In genomic region chr12:99299900-99300299, GRCm38 (mm10) we compare ENCODE assay signal across 25 mouse cellular contexts.
DNase-seq lines count a peak whose midpoint lies in the region; ATAC-seq and TF ChIP-seq lines count a peak whose summit lies in the region.
"Had no signal": no experiment of that assay in that cellular context is flagged by ENCODE, and none has a peak within 500 bp of the region (broad histone marks: within the 10 kb centered on the region; RNA-seq: fewer than 3 reads in every experiment).

No protein-coding gene starts in this region.

- H3K4me3 ChIP-seq in midbrain, embryonic 11.5 days (ENCODE audit: low read depth, low read length): no peak overlapping the region
- no peak overlapping the region for H3K4me3 ChIP-seq in midbrain, embryonic 15.5 days
- H3K4me3 ChIP-seq in ES-E14 (ENCODE audit: insufficient read depth in 1 of 2, low read depth in 1 of 2, low read length in 2 of 2, poor library complexity in 1 of 2, severe bottlenecking in 1 of 2): no peak overlapping the region
- no peak overlapping the region for H3K4me3 ChIP-seq in forebrain, embryonic 13.5 days
- H3K4me3 ChIP-seq in midbrain, embryonic 16.5 days (ENCODE audit: low read depth, low read length): no peak overlapping the region
- H3K4me3 ChIP-seq in thymus, adult 2 months (ENCODE audit: control insufficient read depth, insufficient read depth, low read length): no peak overlapping the region
- H3K4me3 ChIP-seq: embryonic facial prominence, embryonic 12.5 days; erythroblast, embryonic 14.5 days; heart, embryonic 10.5 days; hindbrain, embryonic 12.5 days; layer of hippocampus, adult 2 months; limb, embryonic 15.5 days; liver, embryonic 15.5 days; neural tube, embryonic 15.5 days; stomach, embryonic 15.5 days had no signal

- TF ChIP-seq CTCF in thymus, adult 2 months (IDR thresholded peaks at IDR 0.05; ENCODE audit: borderline replicate concordance, control insufficient read depth, extremely low read depth, insufficient read depth, low read length, poor library complexity): no peak

- H3K4me2 ChIP-seq in midbrain, embryonic 11.5 days: no peak overlapping the region
- no peak overlapping the region for H3K4me2 ChIP-seq in midbrain, embryonic 15.5 days
- no peak overlapping the region for H3K4me2 ChIP-seq in forebrain, embryonic 13.5 days
- no peak overlapping the region for H3K4me2 ChIP-seq in midbrain, embryonic 16.5 days (ENCODE audit: low read length)
- H3K4me2 ChIP-seq: embryonic facial prominence, embryonic 12.5 days; hindbrain, embryonic 12.5 days; limb, embryonic 15.5 days; liver, embryonic 15.5 days; neural tube, embryonic 15.5 days; stomach, embryonic 15.5 days had no signal

- peaks cover 35% of the 10 kb centered on the region for H3K4me1 ChIP-seq in midbrain, embryonic 11.5 days (ENCODE audit: control insufficient read depth, insufficient read depth, low read length)
- peaks cover 38% of the 10 kb centered on the region for H3K4me1 ChIP-seq in midbrain, embryonic 15.5 days
- H3K4me1 ChIP-seq in ES-E14 (ENCODE audit: control insufficient read depth in 2 of 2, insufficient read depth in 2 of 2, low read length in 2 of 2, poor library complexity in 1 of 2): peaks cover 5 to 20% of the 10 kb centered on the region in 2 experiments
- H3K4me1 ChIP-seq in forebrain, embryonic 13.5 days: peaks cover 61% of the 10 kb centered on the region
- peaks cover 32% of the 10 kb centered on the region for H3K4me1 ChIP-seq in midbrain, embryonic 16.5 days (ENCODE audit: control insufficient read depth, insufficient read depth, low read length)
- peaks cover 13% of the 10 kb centered on the region for H3K4me1 ChIP-seq in thymus, adult 2 months (replicated peaks; ENCODE audit: control insufficient read depth, insufficient read depth, low read length)

- ATAC-seq in midbrain, embryonic 11.5 days (ENCODE audit: low FRiP score): peak; percentile 38
- no peak for ATAC-seq in midbrain, embryonic 15.5 days (replicated peaks)
- ATAC-seq in forebrain, embryonic 13.5 days: peak; percentile 81
- no peak for ATAC-seq in midbrain, embryonic 16.5 days

- H3K36me3 ChIP-seq in midbrain, embryonic 11.5 days (ENCODE audit: control insufficient read depth, insufficient read depth, low read length): no peaks in the 10 kb centered on the region
- H3K36me3 ChIP-seq in midbrain, embryonic 15.5 days (replicated peaks): no peaks in the 10 kb centered on the region
- no peaks in the 10 kb centered on the region for H3K36me3 ChIP-seq in ES-E14 (ENCODE audit: control insufficient read depth, insufficient read depth, low read length, poor library complexity, severe bottlenecking)
- H3K36me3 ChIP-seq in forebrain, embryonic 13.5 days (ENCODE audit: poor library complexity, severe bottlenecking): no peaks in the 10 kb centered on the region
- H3K36me3 ChIP-seq in midbrain, embryonic 16.5 days (ENCODE audit: control insufficient read depth, insufficient read depth, low read length): no peaks in the 10 kb centered on the region
- no peaks in the 10 kb centered on the region for H3K36me3 ChIP-seq in thymus, adult 2 months (ENCODE audit: control insufficient read depth, insufficient read depth, low read length)
- H3K36me3 ChIP-seq: G1E; heart, embryonic 10.5 days; hindbrain, embryonic 12.5 days; limb, embryonic 15.5 days; liver, embryonic 15.5 days; neural tube, embryonic 15.5 days; stomach, embryonic 15.5 days had no signal

- no peaks in the 10 kb centered on the region for H3K9me3 ChIP-seq in midbrain, embryonic 11.5 days (ENCODE audit: control insufficient read depth, low read length)
- H3K9me3 ChIP-seq in midbrain, embryonic 15.5 days: no peaks in the 10 kb centered on the region
- no peaks in the 10 kb centered on the region for H3K9me3 ChIP-seq in ES-E14 (ENCODE audit: control insufficient read depth, insufficient read depth, low read depth, low read length)
- H3K9me3 ChIP-seq in forebrain, embryonic 13.5 days (replicated peaks): no peaks in the 10 kb centered on the region
- H3K9me3 ChIP-seq in midbrain, embryonic 16.5 days (replicated peaks; ENCODE audit: control insufficient read depth, low read length, poor library complexity, severe bottlenecking): no peaks in the 10 kb centered on the region
- H3K9me3 ChIP-seq: embryonic facial prominence, embryonic 12.5 days; heart, embryonic 10.5 days; hindbrain, embryonic 12.5 days; limb, embryonic 15.5 days; liver, embryonic 15.5 days; neural tube, embryonic 15.5 days; stomach, embryonic 15.5 days had no signal

- H3K27me3 ChIP-seq in midbrain, embryonic 11.5 days (ENCODE audit: control insufficient read depth, insufficient read depth, low read length): no peaks in the 10 kb centered on the region
- no peaks in the 10 kb centered on the region for H3K27me3 ChIP-seq in midbrain, embryonic 15.5 days (replicated peaks)
- H3K27me3 ChIP-seq in forebrain, embryonic 13.5 days: no peaks in the 10 kb centered on the region
- H3K27me3 ChIP-seq in midbrain, embryonic 16.5 days (ENCODE audit: control insufficient read depth, insufficient read depth, low read depth, low read length): no peaks in the 10 kb centered on the region
- no peaks in the 10 kb centered on the region for H3K27me3 ChIP-seq in thymus, adult 2 months (ENCODE audit: control insufficient read depth, insufficient read depth, low read length)
- H3K27me3 ChIP-seq: embryonic facial prominence, embryonic 12.5 days; hindbrain, embryonic 12.5 days; limb, embryonic 15.5 days; liver, embryonic 15.5 days; neural tube, embryonic 15.5 days; stomach, embryonic 15.5 days had no signal

- no peak overlapping the region for H3K27ac ChIP-seq in midbrain, embryonic 11.5 days (ENCODE audit: low read depth, low read length)
- H3K27ac ChIP-seq in midbrain, embryonic 15.5 days: no peak overlapping the region
- H3K27ac ChIP-seq in ES-E14 (ENCODE audit: insufficient read depth, low read depth, low read length, poor library complexity, severe bottlenecking): no peak overlapping the region
- peak overlapping the region; percentile 74 for H3K27ac ChIP-seq in forebrain, embryonic 13.5 days
- H3K27ac ChIP-seq in midbrain, embryonic 16.5 days (ENCODE audit: low read length): peak overlapping the region; percentile 24; the same call in 1 of the 2 replicates
- no peak overlapping the region for H3K27ac ChIP-seq in thymus, adult 2 months (ENCODE audit: control insufficient read depth, insufficient read depth, low read length)
- H3K27ac ChIP-seq: embryonic facial prominence, embryonic 12.5 days; heart, embryonic 10.5 days; layer of hippocampus, adult 2 months; limb, embryonic 15.5 days; liver, embryonic 15.5 days; neural tube, embryonic 15.5 days; stomach, embryonic 15.5 days had no signal

- H3K9ac ChIP-seq in midbrain, embryonic 11.5 days (ENCODE audit: low read length): no peak overlapping the region
- no peak overlapping the region for H3K9ac ChIP-seq in midbrain, embryonic 15.5 days
- no peak overlapping the region for H3K9ac ChIP-seq in ES-E14 (ENCODE audit: insufficient read depth, low read depth, low read length, poor library complexity, severe bottlenecking)
- H3K9ac ChIP-seq in forebrain, embryonic 13.5 days: no peak overlapping the region
- no peak overlapping the region for H3K9ac ChIP-seq in midbrain, embryonic 16.5 days (ENCODE audit: low read depth, low read length)
- H3K9ac ChIP-seq: embryonic facial prominence, embryonic 12.5 days; hindbrain, embryonic 12.5 days; limb, embryonic 15.5 days; liver, embryonic 15.5 days; neural tube, embryonic 15.5 days; stomach, embryonic 15.5 days had no signal

- in situ Hi-C loops in ES-E14 (cut with MboI; ENCODE audit: low sequenced_read_pairs in 2 of 2, unreplicated experiment in 2 of 2): no loop called here

- WGBS in midbrain, embryonic 11.5 days: 17% methylated on average over 4 of the region's 4 CpGs
- 14% methylated on average over 4 of the region's 4 CpGs for WGBS in midbrain, embryonic 15.5 days
- WGBS in forebrain, embryonic 13.5 days: 10% methylated on average over 4 of the region's 4 CpGs
- WGBS in midbrain, embryonic 16.5 days: 15% methylated on average over 4 of the region's 4 CpGs
- WGBS in thymus, adult 2 months: 94% methylated on average over 4 of the region's 4 CpGs

- TF ChIP-seq POLR2A in thymus, adult 2 months (IDR thresholded peaks at IDR 0.05; ENCODE audit: control insufficient read depth, extremely low read depth, insufficient read depth, low read length, poor library complexity): no peak

- no peak for DNase-seq in midbrain, embryonic 11.5 days (ENCODE audit: low spot score, missing footprints)
- DNase-seq in ES-E14 (ENCODE audit: low read depth, low spot score): peak; percentile 73
- no peak for DNase-seq in thymus, adult 2 months
- DNase-seq in gastrocnemius, postnatal 10 days: no peak
- no peak for DNase-seq in heart, adult 18-20 months
- DNase-seq: adrenal gland, adult 8-10 months; B cell, adult 2 months; cerebellum, adult 9-10 months; kidney, adult 8-10 months; kidney, postnatal 14 days; lung, postnatal 10 days; right cerebral cortex, postnatal 25 days had no signal

TF ChIP-seq in ES-E14, 5 proteins besides CTCF, POLR2A, EP300 and RAD21:
- TF ChIP-seq ZNF384 (IDR thresholded peaks at IDR 0.05; ENCODE audit: low read depth, low read length) (no peak), HCFC1 (IDR thresholded peaks at IDR 0.05; ENCODE audit: borderline replicate concordance, insufficient read depth, low read length) (no peak), MAFK (IDR thresholded peaks at IDR 0.05; ENCODE audit: insufficient read depth, low read depth, low read length) (peak; percentile 67), ZC3H11A (IDR thresholded peaks at IDR 0.05; ENCODE audit: borderline replicate concordance, low read depth, low read length) (no peak), CHD2 (IDR thresholded peaks at IDR 0.05; ENCODE audit: low read depth, low read length) (peak; percentile 53; the same call in 1 of the 2 replicates)

Comparison
In these comparisons a context has a peak if more than half of its experiments do, and no peak if none do; other contexts are left out.
1. ATAC-seq: peak in midbrain, embryonic 11.5 days (single experiment) and forebrain, embryonic 13.5 days (single experiment); none in midbrain, embryonic 15.5 days (single experiment) and midbrain, embryonic 16.5 days (single experiment).
2. H3K27ac ChIP-seq: peak in forebrain, embryonic 13.5 days (single experiment) and midbrain, embryonic 16.5 days (single experiment); none in midbrain, embryonic 11.5 days (single experiment), midbrain, embryonic 15.5 days (single experiment), ES-E14 (single experiment) and thymus, adult 2 months (single experiment).